8 mouse cellular contexts compared by ENCODE assay signal in genomic region chr11:101316501-101316917, GRCm38 (mm10). TPM values are rescaled to one million over a fixed set of nuclear protein-coding genes. Genes with fewer than 3 reads are reported as not detected.
DNase-seq lines count a peak whose midpoint lies in the region; ATAC-seq and TF ChIP-seq lines count a peak whose summit lies in the region.

No protein-coding gene starts in this region.

- peak overlapping the region; percentile 88 for H3K9ac ChIP-seq in forebrain, embryonic 11.5 days (ENCODE audit: low read length)
- H3K9ac ChIP-seq in kidney, postnatal 0 days (ENCODE audit: low read depth, low read length): peak overlapping the region; percentile 86
- peak overlapping the region; percentile 91 for H3K9ac ChIP-seq in midbrain, embryonic 11.5 days (ENCODE audit: low read length)

- peak overlapping the region; percentile 86 for H3K4me3 ChIP-seq in forebrain, embryonic 11.5 days (ENCODE audit: low read depth, low read length)
- H3K4me3 ChIP-seq in kidney, postnatal 0 days (replicated peaks; ENCODE audit: low read depth, low read length): peak overlapping the region; percentile 93
- peak overlapping the region; percentile 88 for H3K4me3 ChIP-seq in midbrain, embryonic 11.5 days (ENCODE audit: low read depth, low read length)

- no peaks in the 10 kb centered on the region for H3K27me3 ChIP-seq in Patski
- no peaks in the 10 kb centered on the region for H3K27me3 ChIP-seq in forebrain, embryonic 11.5 days (ENCODE audit: control insufficient read depth, insufficient read depth, low read length)
- no peaks in the 10 kb centered on the region for H3K27me3 ChIP-seq in kidney, postnatal 0 days (ENCODE audit: insufficient read depth, low read length)
- H3K27me3 ChIP-seq in midbrain, embryonic 11.5 days (ENCODE audit: control insufficient read depth, insufficient read depth, low read length): no peaks in the 10 kb centered on the region

- in situ Hi-C loops in Patski (cut with MboI; ENCODE audit: low pct_unique_long_range_greater_than_20kb): no loop called here

- 0% methylated on average over 17 of the region's 17 CpGs for WGBS in forebrain, embryonic 11.5 days
- WGBS in kidney, postnatal 0 days: under 1% methylated on average over 17 of the region's 17 CpGs
- under 1% methylated on average over 17 of the region's 17 CpGs for WGBS in midbrain, embryonic 11.5 days

- CTCF ChIA-PET in Patski (lab: Charles Lee): interaction anchor here (1.3 kb wide), 1 partner anchor 79 kb away, joined by 3 read pairs; no protein-coding TSS in a partner anchor

- peak; percentile 17 for ATAC-seq in Patski
- ATAC-seq in forebrain, embryonic 11.5 days (replicated peaks; ENCODE audit: low FRiP score): peak; percentile 69
- ATAC-seq in kidney, postnatal 0 days (replicated peaks; ENCODE audit: low FRiP score, low read depth): no peak; the same call in 1 of the 2 replicates
- peak; percentile 73 for ATAC-seq in midbrain, embryonic 11.5 days (ENCODE audit: low FRiP score)

- POLR2A ChIA-PET in Patski (lab: Charles Lee): interaction anchor here (0.6 to 1.2 kb wide), 2 partner anchors 8 to 197 kb away, joined by 3 read pairs; partner anchors contain the start of genes Aoc2, Retreg3 and Tubg1

- peaks cover 2% of the 10 kb centered on the region; the same call in 1 of the 2 replicates for H3K4me1 ChIP-seq in forebrain, embryonic 11.5 days (replicated peaks; ENCODE audit: control insufficient read depth, insufficient read depth, low read length)
- H3K4me1 ChIP-seq in kidney, postnatal 0 days (replicated peaks; ENCODE audit: insufficient read depth, low read length): peaks cover 4% of the 10 kb centered on the region
- peaks cover 10% of the 10 kb centered on the region for H3K4me1 ChIP-seq in midbrain, embryonic 11.5 days (ENCODE audit: control insufficient read depth, insufficient read depth, low read length)

- intact Hi-C loops in left cerebral cortex, postnatal 36 days (cut with DNase I): no loop called here

- peaks cover 10% of the 10 kb centered on the region; the same call in 1 of the 2 replicates for H3K36me3 ChIP-seq in forebrain, embryonic 11.5 days (ENCODE audit: control insufficient read depth, insufficient read depth, low read length)
- peaks cover 25% of the 10 kb centered on the region for H3K36me3 ChIP-seq in kidney, postnatal 0 days (ENCODE audit: insufficient read depth, low read length)
- H3K36me3 ChIP-seq in midbrain, embryonic 11.5 days (ENCODE audit: control insufficient read depth, insufficient read depth, low read length): peaks cover 11% of the 10 kb centered on the region

- no peak for TF ChIP-seq CTCF in Patski (IDR thresholded peaks at IDR 0.05)
- no peak for TF ChIP-seq CTCF in kidney, postnatal 0 days (IDR thresholded peaks at IDR 0.05; ENCODE audit: low read depth)

- H3K27ac ChIP-seq in forebrain, embryonic 11.5 days (ENCODE audit: low read depth, low read length): no peak overlapping the region; the same call in 1 of the 2 replicates
- H3K27ac ChIP-seq in kidney, postnatal 0 days: peak overlapping the region; percentile 77
- peak overlapping the region; percentile 26; the same call in 1 of the 2 replicates for H3K27ac ChIP-seq in midbrain, embryonic 11.5 days (ENCODE audit: low read depth, low read length)

- peak; percentile 24 for DNase-seq in kidney, adult 9 months
- no peak for DNase-seq in kidney, adult 18-20 months
- DNase-seq in Patski (ENCODE audit: low read depth, low spot score): no peak
- DNase-seq in forebrain, embryonic 11.5 days (ENCODE audit: low spot score): peak; percentile 67
- DNase-seq in kidney, postnatal 0 days (ENCODE audit: low spot score): peak; percentile 52
- no peak for DNase-seq in midbrain, embryonic 11.5 days (ENCODE audit: low spot score, missing footprints)
- no peak for DNase-seq in adipocyte (ENCODE audit: low spot score)
- DNase-seq in left cerebral cortex, postnatal 36 days (ENCODE audit: low spot score in 2 of 2): no peak

- H3K4me2 ChIP-seq in forebrain, embryonic 11.5 days (ENCODE audit: low read depth, low read length, severe bottlenecking): peak overlapping the region; percentile 60
- H3K4me2 ChIP-seq in kidney, postnatal 0 days (ENCODE audit: low read length): peak overlapping the region; percentile 76
- H3K4me2 ChIP-seq in midbrain, embryonic 11.5 days: peak overlapping the region; percentile 72

- no peaks in the 10 kb centered on the region for H3K9me3 ChIP-seq in forebrain, embryonic 11.5 days (ENCODE audit: control insufficient read depth, low read length)
- H3K9me3 ChIP-seq in kidney, postnatal 0 days (replicated peaks; ENCODE audit: low read length): no peaks in the 10 kb centered on the region
- no peaks in the 10 kb centered on the region for H3K9me3 ChIP-seq in midbrain, embryonic 11.5 days (ENCODE audit: control insufficient read depth, low read length)

RNA-seq across cellular contexts. Expression of gene Psme3, which starts 0.5 kb away (rescaled TPM):
- 101 TPM for polyA plus RNA-seq in Patski (2021)
- 189 and 193 TPM in 2 replicates for polyA plus RNA-seq in forebrain, embryonic 11.5 days (2014; fragmentation: Nextera tagmentation; extraction: Ambion mirVana)
- polyA plus RNA-seq in kidney, postnatal 0 days (2015; fragmentation: Nextera tagmentation; extraction: Ambion mirVana): 102 and 104 TPM in 2 replicates
- polyA plus RNA-seq in midbrain, embryonic 11.5 days (2014; fragmentation: Nextera tagmentation; extraction: Ambion mirVana): 146 and 154 TPM in 2 replicates
- 100 to 1,000 TPM; 114 to 133 TPM for total RNA-seq in left cerebral cortex, postnatal 36 days (2021)

RNA-seq across cellular contexts. Expression of gene Aoc2, which starts 8.4 kb away (rescaled TPM):
- polyA plus RNA-seq in Patski (2021): 2.3 TPM
- polyA plus RNA-seq in forebrain, embryonic 11.5 days (2014; fragmentation: Nextera tagmentation; extraction: Ambion mirVana): 2.8 and 3.1 TPM in 2 replicates
- polyA plus RNA-seq in kidney, postnatal 0 days (2015; fragmentation: Nextera tagmentation; extraction: Ambion mirVana): 0.37 and 0.58 TPM in 2 replicates
- 1.3 and 1.4 TPM in 2 replicates for polyA plus RNA-seq in midbrain, embryonic 11.5 days (2014; fragmentation: Nextera tagmentation; extraction: Ambion mirVana)
- 1 to 10 TPM; 4.4 to 7.2 TPM for total RNA-seq in left cerebral cortex, postnatal 36 days (2021)

RNA-seq across cellular contexts. Expression of gene Aoc3, which starts 13.9 kb away (rescaled TPM):
- polyA plus RNA-seq in Patski (2021): 0.04 TPM
- not detected in 2 replicates for polyA plus RNA-seq in forebrain, embryonic 11.5 days (2014; fragmentation: Nextera tagmentation; extraction: Ambion mirVana)
- polyA plus RNA-seq in kidney, postnatal 0 days (2015; fragmentation: Nextera tagmentation; extraction: Ambion mirVana): 1.8 and 2.0 TPM in 2 replicates
- not detected in 2 replicates for polyA plus RNA-seq in midbrain, embryonic 11.5 days (2014; fragmentation: Nextera tagmentation; extraction: Ambion mirVana)
- total RNA-seq in left cerebral cortex, postnatal 36 days (2021): under 1 TPM; 0.76 to 0.79 TPM

RNA-seq across cellular contexts. Expression of gene Becn1, which starts 14.4 kb away (rescaled TPM):
- 203 TPM for polyA plus RNA-seq in Patski (2021)
- polyA plus RNA-seq in forebrain, embryonic 11.5 days (2014; fragmentation: Nextera tagmentation; extraction: Ambion mirVana): 159 and 165 TPM in 2 replicates
- polyA plus RNA-seq in kidney, postnatal 0 days (2015; fragmentation: Nextera tagmentation; extraction: Ambion mirVana): 156 and 165 TPM in 2 replicates
- 163 and 179 TPM in 2 replicates for polyA plus RNA-seq in midbrain, embryonic 11.5 days (2014; fragmentation: Nextera tagmentation; extraction: Ambion mirVana)
- 100 to 1,000 TPM; 206 to 237 TPM for total RNA-seq in left cerebral cortex, postnatal 36 days (2021)

RNA-seq across cellular contexts. Expression of gene Coa3, which starts 37.6 kb away (rescaled TPM):
- polyA plus RNA-seq in Patski (2021): 118 TPM
- 179 and 181 TPM in 2 replicates for polyA plus RNA-seq in forebrain, embryonic 11.5 days (2014; fragmentation: Nextera tagmentation; extraction: Ambion mirVana)
- polyA plus RNA-seq in kidney, postnatal 0 days (2015; fragmentation: Nextera tagmentation; extraction: Ambion mirVana): 209 and 211 TPM in 2 replicates
- polyA plus RNA-seq in midbrain, embryonic 11.5 days (2014; fragmentation: Nextera tagmentation; extraction: Ambion mirVana): 213 and 220 TPM in 2 replicates
- total RNA-seq in left cerebral cortex, postnatal 36 days (2021): 100 to 1,000 TPM in 1 of 2 experiments, 10 to 100 TPM in 1; 97.7 to 112 TPM

Comparison
In these comparisons a context has a peak if more than half of its experiments do, and no peak if none do; other contexts are left out.
1. DNase-seq: peak in kidney, adult 9 months (single experiment), forebrain, embryonic 11.5 days (single experiment) and kidney, postnatal 0 days (single experiment); none in kidney, adult 18-20 months (single experiment), Patski (single experiment), midbrain, embryonic 11.5 days (single experiment), adipocyte (single experiment) and left cerebral cortex, postnatal 36 days (0 of 2).
2. Peak in every context shown above with its lines, with median percentiles within 50 percentile points of each other: H3K4me2 ChIP-seq, H3K4me3 ChIP-seq and H3K9ac ChIP-seq.